Mouse (Mus musculus): ENCODE data around the gene Coa5. TPM values are rescaled to one million over a fixed set of nuclear protein-coding genes. Genes with fewer than 3 reads are reported as not detected.

Gene Coa5
- 27.7 and 30.8 TPM in 2 replicates for polyA plus RNA-seq (2012; rRNA removed)

DNA sequence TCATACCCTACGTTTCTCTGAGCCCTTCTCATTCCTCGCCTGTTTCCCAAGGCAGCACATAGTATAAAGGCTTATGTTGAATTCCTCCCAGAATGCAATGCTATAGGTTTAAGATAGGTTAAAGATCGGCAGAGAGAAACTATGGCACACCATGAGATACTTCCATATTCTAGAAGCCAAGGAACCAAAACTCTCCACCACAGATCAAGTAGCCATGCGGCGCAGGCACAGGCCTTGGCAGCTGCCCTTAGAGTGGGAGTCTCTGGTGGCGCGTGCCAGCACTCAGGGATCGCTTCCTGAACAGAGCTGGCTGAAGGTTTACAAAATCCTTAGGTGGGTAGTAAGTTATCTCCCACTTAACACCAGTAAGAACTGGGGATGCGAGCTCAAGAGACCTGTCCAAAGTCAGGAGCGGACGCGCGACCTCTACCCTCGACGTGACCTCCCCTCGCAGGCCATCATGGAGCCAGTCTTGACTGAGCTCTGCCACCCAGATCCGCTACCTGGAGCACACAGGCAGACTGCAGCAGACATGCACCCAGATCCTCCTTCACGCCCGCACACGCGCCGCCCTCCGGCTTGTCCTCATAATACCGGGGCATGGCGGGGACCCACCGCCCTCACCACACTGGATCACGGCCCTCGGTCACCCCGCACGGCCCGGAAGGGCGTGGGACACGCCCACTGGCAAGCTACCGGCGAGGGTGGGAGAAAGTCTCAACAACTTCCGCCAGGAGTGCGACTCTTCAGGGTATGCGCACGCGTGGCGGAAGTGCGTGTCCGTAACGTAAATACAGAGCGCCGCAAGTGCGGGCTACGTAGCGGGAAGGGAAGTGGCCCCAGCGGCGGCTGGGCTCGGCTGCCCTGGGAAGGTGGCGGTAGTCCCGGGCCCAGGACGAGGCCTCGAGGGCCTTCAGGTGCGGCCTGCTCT is at the start of gene Coa5, which contains the start of gene Unc50:
TSS of gene Coa5 (minus strand) at position 738 of the 931 bp plus-strand sequence.
TSS of gene Unc50 (plus strand) at position 774 of the 931 bp plus-strand sequence.
- no peaks in the 10 kb centered on the region for H3K27me3 ChIP-seq (ENCODE audit: control insufficient read depth, insufficient read depth, low read length)

DNA sequence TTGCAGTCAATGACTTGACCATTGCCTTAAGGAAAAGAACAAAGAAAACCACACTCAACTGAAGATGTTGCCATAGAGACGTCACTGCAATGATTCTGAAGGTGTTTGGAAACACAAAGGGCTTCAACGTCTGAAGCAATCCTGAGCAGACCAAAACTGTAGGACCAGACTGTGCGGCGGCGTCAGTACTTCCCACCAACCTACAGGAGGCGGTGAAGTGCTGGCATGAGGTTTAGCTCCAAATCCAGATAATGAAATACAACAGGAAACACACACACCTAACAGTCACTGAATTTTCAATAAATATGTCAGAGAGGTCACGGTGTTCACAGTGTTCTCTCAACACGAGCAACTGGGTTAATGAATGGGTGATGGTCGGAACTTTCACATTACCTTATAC is 49.2 kb upstream of the Coa5 start:
- Histone ChIP-seq H3K4me3 (ENCODE audit: extremely low read depth, insufficient read depth, insufficient read length) (no peak overlapping the region), H3K4me1 (ENCODE audit: control insufficient read depth, insufficient read depth, insufficient read length) (peaks cover 26% of the 10 kb centered on the region; the same call in 1 of the 2 replicates)
- TF ChIP-seq POLR2A (IDR thresholded peaks at IDR 0.05; ENCODE audit: low read depth, low read length) (no peak), CTCF (IDR thresholded peaks at IDR 0.05; ENCODE audit: extremely low read depth, insufficient read depth, insufficient read length, insufficient replicate concordance) (peak; percentile 50; the same call in 1 of the 2 replicates)

More for the DNA sequence above, at the start of gene Coa5, which contains the start of gene Unc50:
- Histone ChIP-seq H3K27ac (ENCODE audit: insufficient read depth, low read length) (peak within 1 kb of the TSS; percentile 79), H3K36me3 (ENCODE audit: control insufficient read depth, insufficient read depth, low read length) (peaks cover 11% of the 10 kb centered on the region), H3K4me1 (ENCODE audit: control insufficient read depth, insufficient read depth, insufficient read length) (peaks cover 9% of the 10 kb centered on the region; the same call in 1 of the 2 replicates), H3K4me3 (ENCODE audit: extremely low read depth, insufficient read depth, insufficient read length) (peak within 1 kb of the TSS; percentile 91)
- TF ChIP-seq CTCF (IDR thresholded peaks at IDR 0.05; ENCODE audit: extremely low read depth, insufficient read depth, insufficient read length, insufficient replicate concordance) (no peak), POLR2A (IDR thresholded peaks at IDR 0.05; ENCODE audit: low read depth, low read length) (peak; percentile 83)
- WGBS, result 2% methylated on average over 54 of the region's 57 CpGs
- peak; percentile 89 to 94 for DNase-seq (ENCODE audit: low read depth in 1 of 2, low spot score in 2 of 2)

DNA sequence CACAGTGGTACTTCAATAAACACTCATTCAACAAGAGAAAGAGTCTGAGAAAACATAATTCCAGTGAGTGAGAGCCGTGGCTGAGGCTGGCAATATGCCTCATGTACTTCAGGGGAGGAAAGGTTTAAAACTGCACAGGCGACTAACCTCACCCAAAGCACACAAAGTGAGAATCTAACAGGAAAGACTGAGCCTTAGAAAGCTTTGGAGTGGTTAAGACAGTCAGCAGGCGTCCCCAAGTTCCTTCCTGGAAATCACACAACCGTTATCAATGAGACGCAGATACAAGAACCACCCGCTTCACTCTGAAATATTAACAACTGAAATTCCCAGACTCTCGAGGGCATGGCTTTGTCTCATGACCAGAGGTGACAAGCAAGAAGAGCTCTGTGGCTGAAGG is 48.5 kb upstream of the Coa5 start:
- no peak for DNase-seq (ENCODE audit: low read depth in 1 of 2, low spot score in 2 of 2)
- peak overlapping the region; percentile 67 for H3K27ac ChIP-seq (ENCODE audit: insufficient read depth, low read length)
- H3K36me3 ChIP-seq (ENCODE audit: control insufficient read depth, insufficient read depth, low read length), result no peaks in the 10 kb centered on the region
- peaks cover 31% of the 10 kb centered on the region; the same call in 1 of the 2 replicates for H3K4me1 ChIP-seq (ENCODE audit: control insufficient read depth, insufficient read depth, insufficient read length)
- no peak overlapping the region; the same call in 1 of the 2 replicates for H3K4me3 ChIP-seq (ENCODE audit: extremely low read depth, insufficient read depth, insufficient read length)
- TF ChIP-seq POLR2A (IDR thresholded peaks at IDR 0.05; ENCODE audit: low read depth, low read length), result no peak
- TF ChIP-seq CTCF (IDR thresholded peaks at IDR 0.05; ENCODE audit: extremely low read depth, insufficient read depth, insufficient read length, insufficient replicate concordance), result no peak
- no peaks in the 10 kb centered on the region for H3K27me3 ChIP-seq (ENCODE audit: control insufficient read depth, insufficient read depth, low read length)
- 5% methylated on average over 7 of the region's 7 CpGs for WGBS

More for the DNA sequence above, 49.2 kb upstream of the Coa5 start:
- Histone ChIP-seq H3K27me3 (ENCODE audit: control insufficient read depth, insufficient read depth, low read length) (no peaks in the 10 kb centered on the region), H3K27ac (ENCODE audit: insufficient read depth, low read length) (no peak overlapping the region), H3K36me3 (ENCODE audit: control insufficient read depth, insufficient read depth, low read length) (no peaks in the 10 kb centered on the region)
- WGBS, result 26% methylated on average over 9 of the region's 9 CpGs
- peak in 1 of 2 experiments; percentile 34 for DNase-seq (ENCODE audit: low read depth in 1 of 2, low spot score in 2 of 2)

DNA sequence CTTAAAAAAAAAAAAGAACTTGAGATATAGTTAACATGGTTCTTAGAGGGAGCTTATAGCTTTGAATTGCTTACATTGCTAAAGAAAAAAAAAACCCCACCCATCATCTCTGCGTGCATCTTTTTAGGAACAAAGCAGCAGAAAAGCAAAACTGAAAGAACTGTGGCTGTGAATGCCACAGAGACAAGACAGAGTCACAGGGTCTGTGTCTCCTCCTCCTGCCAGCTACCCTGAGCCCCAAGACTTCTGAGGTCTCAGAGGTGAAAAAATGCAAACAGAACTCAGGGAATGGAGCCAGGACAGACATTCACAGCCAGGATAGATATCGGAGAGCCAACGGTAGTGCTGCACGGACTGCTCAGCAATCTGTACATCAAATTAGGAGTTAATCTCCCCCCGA is 48.0 kb upstream of the Coa5 start:
- peak overlapping the region; percentile 25; the same call in 1 of the 2 replicates for H3K4me3 ChIP-seq (ENCODE audit: extremely low read depth, insufficient read depth, insufficient read length)
- WGBS, result 19% methylated on average over 5 of the region's 5 CpGs
- DNase-seq (ENCODE audit: low read depth in 1 of 2, low spot score in 2 of 2), result peak in 1 of 2 experiments; percentile 32
- H3K36me3 ChIP-seq (ENCODE audit: control insufficient read depth, insufficient read depth, low read length), result no peaks in the 10 kb centered on the region
- H3K27ac ChIP-seq (ENCODE audit: insufficient read depth, low read length), result peak overlapping the region; percentile 67
- TF ChIP-seq CTCF (IDR thresholded peaks at IDR 0.05; ENCODE audit: extremely low read depth, insufficient read depth, insufficient read length, insufficient replicate concordance), result no peak
- TF ChIP-seq POLR2A (IDR thresholded peaks at IDR 0.05; ENCODE audit: low read depth, low read length), result no peak
- no peaks in the 10 kb centered on the region for H3K27me3 ChIP-seq (ENCODE audit: control insufficient read depth, insufficient read depth, low read length)
- H3K4me1 ChIP-seq (ENCODE audit: control insufficient read depth, insufficient read depth, insufficient read length), result peaks cover 35% of the 10 kb centered on the region; the same call in 1 of the 2 replicates

DNA sequence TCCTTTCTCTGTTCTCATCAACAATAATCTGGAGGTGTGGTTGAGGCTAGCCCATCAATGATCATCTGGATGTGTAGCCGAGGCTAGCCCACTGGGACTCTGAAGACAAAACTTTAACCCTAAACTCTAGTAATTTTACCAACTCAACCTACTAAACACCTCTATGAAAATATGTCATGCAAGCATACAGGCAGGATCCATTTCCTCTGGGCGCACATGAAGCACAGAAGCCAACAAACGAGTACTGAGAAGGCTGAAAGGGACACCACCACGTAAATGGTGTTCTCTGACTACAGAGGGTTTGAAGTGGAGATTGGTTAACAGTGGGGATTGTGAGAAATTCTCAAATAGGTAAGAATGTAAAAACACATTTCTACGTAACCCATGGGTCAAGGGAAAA is 47.3 kb upstream of the Coa5 start:
- TF ChIP-seq CTCF (IDR thresholded peaks at IDR 0.05; ENCODE audit: extremely low read depth, insufficient read depth, insufficient read length, insufficient replicate concordance) (no peak), POLR2A (IDR thresholded peaks at IDR 0.05; ENCODE audit: low read depth, low read length) (no peak)
- H3K36me3 ChIP-seq (ENCODE audit: control insufficient read depth, insufficient read depth, low read length), result no peaks in the 10 kb centered on the region
- H3K27me3 ChIP-seq (ENCODE audit: control insufficient read depth, insufficient read depth, low read length), result no peaks in the 10 kb centered on the region
- no peak for DNase-seq (ENCODE audit: low read depth in 1 of 2, low spot score in 2 of 2)
- 71% methylated on average over 5 of the region's 5 CpGs for WGBS
- peaks cover 35% of the 10 kb centered on the region; the same call in 1 of the 2 replicates for H3K4me1 ChIP-seq (ENCODE audit: control insufficient read depth, insufficient read depth, insufficient read length)
- H3K27ac ChIP-seq (ENCODE audit: insufficient read depth, low read length), result no peak overlapping the region
- H3K4me3 ChIP-seq (ENCODE audit: extremely low read depth, insufficient read depth, insufficient read length), result no peak overlapping the region

DNA sequence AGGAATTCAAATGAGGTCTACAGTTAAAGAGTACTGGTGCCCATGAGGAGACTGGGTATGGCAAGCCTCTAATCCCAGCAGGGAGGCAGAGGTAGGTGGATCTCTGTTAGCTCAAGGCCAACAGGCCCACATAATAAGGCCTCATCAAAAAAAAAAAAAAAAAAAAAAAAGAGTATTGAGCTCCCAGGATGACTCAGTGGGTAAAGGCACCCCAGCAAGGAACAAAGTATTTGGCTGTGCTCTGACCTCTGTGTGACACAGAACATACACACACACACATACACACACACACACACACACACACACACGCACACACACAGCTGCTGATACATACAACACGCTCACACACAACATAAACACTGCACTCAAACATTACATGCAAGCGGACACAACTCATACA is 45.4 kb upstream of the Coa5 start:
- Histone ChIP-seq H3K4me3 (ENCODE audit: extremely low read depth, insufficient read depth, insufficient read length) (no peak overlapping the region), H3K4me1 (ENCODE audit: control insufficient read depth, insufficient read depth, insufficient read length) (peaks cover 35% of the 10 kb centered on the region; the same call in 1 of the 2 replicates), H3K36me3 (ENCODE audit: control insufficient read depth, insufficient read depth, low read length) (no peaks in the 10 kb centered on the region), H3K27ac (ENCODE audit: insufficient read depth, low read length) (peak overlapping the region; percentile 76), H3K27me3 (ENCODE audit: control insufficient read depth, insufficient read depth, low read length) (no peaks in the 10 kb centered on the region)
- DNase-seq (ENCODE audit: low read depth in 1 of 2, low spot score in 2 of 2), result no peak
- TF ChIP-seq CTCF (IDR thresholded peaks at IDR 0.05; ENCODE audit: extremely low read depth, insufficient read depth, insufficient read length, insufficient replicate concordance), result no peak
- no peak for TF ChIP-seq POLR2A (IDR thresholded peaks at IDR 0.05; ENCODE audit: low read depth, low read length)
- 90% methylated on average over 3 of the region's 3 CpGs for WGBS
